Mouse (Mus musculus) intestine, embryonic 16.5 days (tissue): ENCODE data around the gene Ncor2. TPM values are rescaled to one million over a fixed set of nuclear protein-coding genes. Genes with fewer than 3 reads are reported as not detected.

Experiments
- ATAC-seq: fragments of 200-750 bp; cut with Nextera tagmentation; 2 replicates; pipeline ENCODE4 v1.8.0; 2017; ENCODE audit warnings: moderate TSS enrichment, moderate library complexity
- H3K27ac ChIP-seq: fragments of 300-500 bp; sonication (generic); 2 replicates; pipeline ENCODE4 v1.5.1; 2014; ENCODE audit warnings: mild to moderate bottlenecking, low read length
- H3K27me3 ChIP-seq: fragments of 300-500 bp; sonication (generic); replicated peaks from 2 replicates; pipeline ENCODE4 v1.6.1; 2014; ENCODE audit warnings: low read length, control low read depth, mixed read lengths; ENCODE audit not compliant: control insufficient read depth, insufficient read depth
- H3K36me3 ChIP-seq: fragments of 300-500 bp; sonication (generic); 2 replicates; pipeline ENCODE4 v1.6.1; 2014; ENCODE audit warnings: low read length, control low read depth; ENCODE audit not compliant: control insufficient read depth, insufficient read depth
- H3K4me1 ChIP-seq: fragments of 300-500 bp; sonication (generic); 2 replicates; pipeline ENCODE4 v1.6.1; 2014; ENCODE audit warnings: low read length, control low read depth, mixed read lengths; ENCODE audit not compliant: control insufficient read depth, insufficient read depth
- H3K4me2 ChIP-seq: fragments of 300-500 bp; sonication (generic); 2 replicates; pipeline ENCODE4 v1.6.1; 2014; ENCODE audit warnings: low read depth, low read length, control low read depth
- H3K4me3 ChIP-seq: fragments of 300-500 bp; sonication (generic); 2 replicates; pipeline ENCODE4 v1.5.1; 2014; ENCODE audit warnings: mild to moderate bottlenecking, low read length
- H3K9ac ChIP-seq: fragments of 300-500 bp; sonication (generic); 2 replicates; pipeline ENCODE4 v1.6.1; 2014; ENCODE audit warnings: low read depth, low read length
- H3K9me3 ChIP-seq: fragments of 300-500 bp; sonication (generic); 2 replicates; pipeline ENCODE4 v1.6.1; 2016; ENCODE audit warnings: low read length, control low read depth; ENCODE audit not compliant: control insufficient read depth
- WGBS: fragments of 180-500 bp; shearing (Covaris S2); extraction: QIAGEN DNeasy Blood & Tissue Kit; methylation state at CpG from one replicate; pipeline ENCODE4 v1.1.7; 2014; 5-methylcytosine and 5-hydroxymethylcytosine counted together
- polyA plus RNA-seq: library from polyadenylated mRNA; unstranded; fragments of >200 nt; fragmentation: Nextera tagmentation; extraction: Ambion mirVana; gene quantifications from 2 replicates; pipeline ENCODE4 v1.2.1, GENCODE M21; 2015

The Ncor2 gene
- 13.1 and 14.4 TPM in 2 replicates for polyA plus RNA-seq

DNA sequence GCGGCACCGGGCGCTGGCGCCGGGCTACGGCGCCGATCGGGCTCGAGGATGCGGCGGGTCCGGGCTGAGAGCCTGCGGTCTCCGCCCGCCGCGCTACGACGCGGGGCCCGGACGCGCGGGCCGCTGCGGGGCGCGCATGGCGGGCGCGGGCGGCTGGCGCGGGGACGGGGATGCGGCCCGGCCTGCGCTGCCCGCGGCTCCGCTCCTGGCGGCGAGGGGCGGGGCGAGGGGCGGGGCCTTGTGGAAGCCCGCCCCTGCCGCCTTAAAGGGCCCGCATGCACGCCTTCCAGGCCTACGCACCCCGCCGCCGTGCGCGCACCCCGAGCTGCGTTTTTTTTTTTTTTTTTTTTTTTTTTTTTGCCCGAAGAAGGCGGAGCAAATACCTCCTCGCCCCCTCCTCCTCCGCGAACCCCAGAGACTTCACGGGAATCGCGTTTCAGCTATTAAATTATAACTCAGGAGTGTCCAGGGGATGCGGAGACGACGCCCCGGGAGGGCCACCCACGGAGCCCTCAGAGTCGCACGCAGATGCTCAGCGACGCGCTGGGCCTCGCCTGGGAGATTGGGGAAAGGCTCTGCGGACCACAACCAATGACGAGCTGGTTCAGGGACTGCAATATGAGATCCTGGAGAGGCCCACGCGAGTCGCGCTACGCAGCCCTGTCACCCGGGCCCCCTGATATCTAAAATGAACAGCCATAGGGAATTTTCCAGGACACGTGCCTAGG, at the start of gene Ncor2:
TSS of gene Ncor2 (minus strand) at position 213 of the 728 bp plus-strand sequence.
- peak within 1 kb of the TSS; percentile 92 for H3K4me2 ChIP-seq
- H3K9me3 ChIP-seq, result no peaks in the 10 kb centered on the region
- H3K27me3 ChIP-seq, result no peaks in the 10 kb centered on the region
- H3K36me3 ChIP-seq, result no peaks in the 10 kb centered on the region
- peaks cover 43% of the 10 kb centered on the region for H3K4me1 ChIP-seq
- peak; percentile 87 for ATAC-seq
- peak within 1 kb of the TSS; percentile 89 for H3K4me3 ChIP-seq
- H3K27ac ChIP-seq, result peak within 1 kb of the TSS; percentile 97
- peak within 1 kb of the TSS; percentile 85 for H3K9ac ChIP-seq
- WGBS, result 0% methylated on average over 74 of the region's 87 CpGs

DNA sequence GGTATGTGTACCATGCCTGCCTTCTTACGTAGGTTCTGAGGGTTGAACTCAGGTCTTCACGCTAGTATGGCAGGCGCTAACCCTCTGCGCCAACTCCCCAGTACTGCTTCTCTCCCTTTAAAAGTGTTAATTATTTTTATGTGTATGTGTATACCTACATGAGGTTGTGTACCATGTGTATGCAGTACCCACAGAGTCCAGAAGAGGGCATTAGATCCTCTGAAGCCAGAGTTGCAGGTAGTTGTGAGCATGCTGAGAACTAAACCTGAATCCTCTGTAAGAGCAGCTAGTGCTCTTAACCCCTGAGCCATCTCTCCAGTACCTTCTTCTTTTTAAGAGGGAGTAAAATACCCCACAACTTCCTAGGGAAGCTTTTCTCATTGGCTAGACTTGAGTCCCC, 48.7 kb upstream of the Ncor2 start:
- H3K4me2 ChIP-seq, result no peak overlapping the region
- no peak for ATAC-seq
- H3K9me3 ChIP-seq, result peaks cover 8% of the 10 kb centered on the region
- H3K36me3 ChIP-seq, result no peaks in the 10 kb centered on the region; the same call in 1 of the 2 replicates
- WGBS, result 97% methylated on average over 4 of the region's 4 CpGs
- H3K4me3 ChIP-seq, result no peak overlapping the region
- H3K9ac ChIP-seq, result no peak overlapping the region
- no peak overlapping the region for H3K27ac ChIP-seq
- H3K4me1 ChIP-seq, result 0 out of 2 replicates have a peak, but pooled peaks cover under 1% of the 10 kb centered on the region
- H3K27me3 ChIP-seq, result no peaks in the 10 kb centered on the region

DNA sequence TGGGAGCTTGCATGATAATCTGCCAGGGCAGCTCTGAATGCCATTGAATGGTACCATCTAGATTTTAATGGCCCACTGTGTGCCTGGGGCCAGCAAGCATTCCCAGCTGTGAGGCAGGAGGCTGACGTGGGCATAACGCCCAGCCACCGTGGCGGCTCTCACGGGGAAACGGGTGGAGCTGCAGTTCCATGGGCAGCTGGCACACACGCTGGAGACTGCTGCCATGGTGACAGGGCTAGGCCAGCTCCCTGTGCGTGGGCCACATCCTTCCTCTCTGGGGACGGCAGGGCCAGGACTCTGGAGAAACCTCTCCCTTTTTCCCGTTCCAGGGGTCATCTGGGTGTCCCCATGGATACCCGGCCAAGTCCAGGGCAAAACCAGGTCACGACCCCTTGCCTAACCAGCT, 47.2 kb upstream of the Ncor2 start:
- H3K9ac ChIP-seq, result no peak overlapping the region
- no peak for ATAC-seq
- 0 out of 2 replicates have a peak, but pooled peaks cover 4% of the 10 kb centered on the region for H3K4me1 ChIP-seq
- no peak overlapping the region for H3K27ac ChIP-seq
- H3K36me3 ChIP-seq, result no peaks in the 10 kb centered on the region; the same call in 1 of the 2 replicates
- H3K4me3 ChIP-seq, result no peak overlapping the region
- no peaks in the 10 kb centered on the region for H3K27me3 ChIP-seq
- 62% methylated on average over 12 of the region's 12 CpGs for WGBS
- H3K9me3 ChIP-seq, result peaks cover 8% of the 10 kb centered on the region
- H3K4me2 ChIP-seq, result no peak overlapping the region

DNA sequence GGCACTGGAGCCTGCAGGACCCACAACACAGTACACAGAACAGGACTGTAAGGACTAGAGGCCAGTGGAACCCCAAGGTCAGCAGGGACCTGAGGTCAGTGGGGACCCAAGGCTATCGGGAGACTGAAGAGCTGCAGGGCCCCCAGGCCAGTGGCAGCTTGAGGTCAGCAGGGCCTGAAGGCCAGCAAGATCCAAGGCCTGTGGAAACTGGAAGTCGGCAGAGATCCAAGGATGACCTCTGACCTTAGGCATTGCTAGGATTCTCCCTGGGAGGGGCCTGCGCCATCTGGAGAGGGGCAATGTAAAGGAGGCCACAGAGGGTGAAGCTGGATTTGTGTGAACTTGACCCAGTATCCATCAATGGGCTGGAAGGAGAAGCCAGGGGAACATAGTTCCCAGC, 45.9 kb upstream of the Ncor2 start:
- Histone ChIP-seq H3K4me3 (no peak overlapping the region), H3K4me1 (0 out of 2 replicates have a peak, but pooled peaks cover 4% of the 10 kb centered on the region), H3K36me3 (no peaks in the 10 kb centered on the region; the same call in 1 of the 2 replicates), H3K27me3 (no peaks in the 10 kb centered on the region), H3K9ac (no peak overlapping the region), H3K27ac (no peak overlapping the region), H3K9me3 (peaks cover 8% of the 10 kb centered on the region), H3K4me2 (no peak overlapping the region)
- ATAC-seq, result no peak
- 58% methylated on average over 3 of the region's 3 CpGs for WGBS

DNA sequence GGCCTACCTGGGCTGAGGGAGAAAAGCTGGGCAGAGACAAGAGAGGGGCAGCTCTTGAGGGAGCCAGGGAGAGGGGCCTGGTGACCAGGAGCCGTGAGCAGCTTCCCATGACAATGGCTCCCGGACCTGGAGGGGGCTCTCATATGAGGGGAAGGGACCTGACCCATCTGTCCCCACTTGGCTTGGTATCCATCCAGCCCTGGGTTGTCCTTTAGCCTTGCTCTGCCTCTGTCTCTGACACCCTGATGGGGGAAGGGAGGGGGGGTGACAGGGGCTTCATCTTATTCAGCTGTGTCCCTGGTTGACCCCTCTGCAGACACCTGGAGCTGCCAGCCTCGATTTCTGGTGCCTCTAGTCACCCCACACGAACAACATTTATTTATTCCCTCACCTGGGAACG, 44.9 kb upstream of the Ncor2 start:
- no peak for ATAC-seq
- H3K9ac ChIP-seq, result no peak overlapping the region
- H3K4me3 ChIP-seq, result no peak overlapping the region
- H3K36me3 ChIP-seq, result no peaks in the 10 kb centered on the region; the same call in 1 of the 2 replicates
- whole genome bisulfite sequencing, result 65% methylated on average over 5 of the region's 5 CpGs
- H3K27me3 ChIP-seq, result no peaks in the 10 kb centered on the region
- H3K4me1 ChIP-seq, result 0 out of 2 replicates have a peak, but pooled peaks cover 4% of the 10 kb centered on the region
- peaks cover 8% of the 10 kb centered on the region for H3K9me3 ChIP-seq
- no peak overlapping the region for H3K27ac ChIP-seq
- H3K4me2 ChIP-seq, result no peak overlapping the region

DNA sequence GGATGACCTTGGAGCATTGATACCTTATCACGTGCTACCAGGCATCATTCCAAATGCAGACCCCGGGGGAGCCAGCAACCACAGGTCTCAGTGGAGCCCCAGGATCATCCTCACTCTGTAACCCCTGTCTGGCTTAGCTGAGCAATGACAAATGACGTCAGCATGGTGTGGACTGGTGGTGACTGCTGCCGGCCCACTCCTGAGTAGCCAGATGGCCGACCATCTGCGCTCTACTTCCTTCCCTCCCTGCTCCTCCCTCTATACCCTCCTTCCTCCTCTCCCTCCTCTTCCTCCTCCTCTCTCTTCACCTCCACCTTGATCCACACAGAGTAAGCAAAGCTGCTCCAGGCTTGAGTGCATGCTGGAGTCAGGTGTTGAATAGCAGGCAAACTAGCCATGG, 43.7 kb upstream of the Ncor2 start:
- Histone ChIP-seq H3K27ac (no peak overlapping the region), H3K4me3 (no peak overlapping the region), H3K9me3 (peaks cover 5% of the 10 kb centered on the region), H3K36me3 (no peaks in the 10 kb centered on the region; the same call in 1 of the 2 replicates), H3K9ac (no peak overlapping the region), H3K4me2 (no peak overlapping the region), H3K4me1 (0 out of 2 replicates have a peak, but pooled peaks cover 4% of the 10 kb centered on the region), H3K27me3 (no peaks in the 10 kb centered on the region)
- no peak for ATAC-seq
- 42% methylated on average over 6 of the region's 6 CpGs for WGBS

DNA sequence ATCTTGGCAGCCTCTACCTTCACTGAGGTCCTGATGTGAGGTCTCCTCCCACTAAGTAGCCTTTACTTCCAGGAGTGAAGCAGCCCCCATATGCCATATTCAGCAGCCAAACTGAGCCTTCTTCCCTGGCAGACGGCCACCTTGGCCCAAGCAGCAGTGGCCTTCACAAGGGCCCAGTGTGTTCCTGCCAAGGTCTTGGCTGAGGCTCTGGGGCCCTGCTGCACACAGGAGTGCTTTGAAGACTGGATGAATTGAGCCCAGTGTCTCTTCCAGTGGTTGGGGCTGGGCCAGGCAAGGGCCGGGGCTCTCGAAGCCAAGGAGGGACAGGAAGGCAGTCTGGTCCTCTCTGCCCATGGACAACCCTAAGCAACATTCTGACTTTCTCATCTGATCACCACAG, 42.8 kb upstream of the Ncor2 start:
- H3K36me3 ChIP-seq, result no peaks in the 10 kb centered on the region
- 75% methylated on average over 3 of the region's 3 CpGs for WGBS
- H3K4me2 ChIP-seq, result no peak overlapping the region
- no peak for ATAC-seq
- no peaks in the 10 kb centered on the region for H3K9me3 ChIP-seq
- H3K9ac ChIP-seq, result no peak overlapping the region
- H3K4me1 ChIP-seq, result 0 out of 2 replicates have a peak, but pooled peaks cover 4% of the 10 kb centered on the region
- H3K4me3 ChIP-seq, result no peak overlapping the region
- H3K27ac ChIP-seq, result no peak overlapping the region
- H3K27me3 ChIP-seq, result no peaks in the 10 kb centered on the region

DNA sequence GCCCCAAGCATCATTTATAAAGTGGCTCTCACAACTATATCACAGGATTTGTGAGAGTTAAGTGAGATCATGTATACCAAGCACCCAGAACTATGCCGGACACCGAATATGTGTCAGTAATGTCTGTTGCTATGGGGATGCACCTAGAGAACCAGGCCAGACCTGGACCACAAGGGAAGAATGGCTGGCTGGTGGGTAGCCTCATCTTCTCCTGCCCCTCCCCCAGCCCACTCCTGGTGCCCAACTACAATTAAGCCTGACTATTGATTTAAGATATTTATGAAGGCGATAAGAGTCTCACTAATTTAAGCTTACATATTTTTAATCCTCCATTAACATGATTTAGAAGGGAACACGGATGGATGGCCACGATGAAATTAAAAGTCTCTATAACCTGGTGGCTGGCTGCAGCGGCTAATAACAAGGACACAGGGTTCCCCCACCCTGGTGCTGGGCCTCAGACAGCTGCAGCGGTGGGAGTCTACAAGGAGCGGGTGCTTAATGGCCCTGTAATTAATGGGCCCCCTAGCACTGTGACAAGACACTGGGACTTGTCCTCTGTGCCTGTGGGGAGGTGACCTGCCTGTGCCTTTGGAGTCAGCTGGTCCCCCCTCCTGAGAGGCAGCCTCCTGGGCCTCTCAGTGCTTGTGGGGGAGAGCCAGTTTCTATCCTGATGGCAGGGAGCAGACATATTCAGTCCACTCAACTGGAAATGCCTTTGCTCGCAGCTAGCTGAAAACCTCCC, 38.6 kb upstream of the Ncor2 start:
- no peak overlapping the region for H3K27ac ChIP-seq
- H3K4me2 ChIP-seq, result no peak overlapping the region
- no peak overlapping the region for H3K4me3 ChIP-seq
- peaks cover 14% of the 10 kb centered on the region for H3K4me1 ChIP-seq
- 62% methylated on average over 9 of the region's 9 CpGs for WGBS
- H3K9me3 ChIP-seq, result no peaks in the 10 kb centered on the region
- H3K27me3 ChIP-seq, result no peaks in the 10 kb centered on the region
- H3K36me3 ChIP-seq, result no peaks in the 10 kb centered on the region
- no peak for ATAC-seq
- no peak overlapping the region for H3K9ac ChIP-seq

DNA sequence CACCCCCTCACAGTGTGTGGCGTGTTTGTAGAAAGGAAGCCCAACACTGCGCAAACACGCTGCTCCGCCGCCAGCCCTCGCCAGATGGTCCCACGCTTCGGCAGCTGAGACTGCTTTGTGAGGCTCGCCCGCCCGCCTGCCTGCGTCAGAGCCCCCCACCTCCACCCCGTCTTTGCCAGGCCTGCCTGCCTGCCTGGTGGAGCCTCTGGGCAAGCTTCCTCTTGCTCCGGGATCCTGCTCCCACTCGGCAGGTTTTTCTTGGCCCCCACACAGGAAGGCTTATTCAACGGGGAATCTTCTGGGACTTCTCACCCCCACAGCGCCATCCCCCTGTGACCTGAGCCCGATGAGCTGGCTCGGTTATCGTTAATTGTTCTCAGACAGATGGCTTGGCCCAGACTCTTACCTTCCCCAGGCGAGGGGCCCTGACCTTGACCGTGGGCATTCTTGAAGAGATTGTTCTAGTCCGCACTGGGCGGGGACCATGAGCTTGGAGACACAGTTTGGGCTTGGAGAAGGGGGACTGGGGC, 37.0 kb upstream of the Ncor2 start:
- Histone ChIP-seq H3K4me3 (peak overlapping the region; percentile 30), H3K27ac (peak overlapping the region; percentile 70), H3K9ac (peak overlapping the region; percentile 65)

More for the DNA sequence above, 37.0 kb upstream of the Ncor2 start:
- no peaks in the 10 kb centered on the region for H3K36me3 ChIP-seq
- H3K4me2 ChIP-seq, result peak overlapping the region; percentile 44
- no peaks in the 10 kb centered on the region for H3K9me3 ChIP-seq
- 6% methylated on average over 24 of the region's 24 CpGs for WGBS
- peak; percentile 79 for ATAC-seq
- no peaks in the 10 kb centered on the region for H3K27me3 ChIP-seq
- H3K4me1 ChIP-seq, result peaks cover 11% of the 10 kb centered on the region
